Mouse (Mus musculus) ES-E14 (cell line): ENCODE measurements at regions not wholly inside any gene's neighbourhood (a gene's known extent, or its start where the extent isn't known, plus 50 kb on each side); places are given as distances from the start of the nearest gene placed in this dataset.

Source experiments
- CHD2 ChIP-seq: IDR thresholded peaks from 2 replicates; pipeline ENCODE4 v1.6.1; 2014; ENCODE audit warnings: mild to moderate bottlenecking, low read depth, low read length, inconsistent platforms
- HCFC1 ChIP-seq: IDR thresholded peaks from 2 replicates; pipeline ENCODE4 v1.6.1; 2012; ENCODE audit warnings: low read length, inconsistent platforms, borderline replicate concordance; ENCODE audit not compliant: insufficient read depth
- MAFK ChIP-seq: IDR thresholded peaks from 2 replicates; pipeline ENCODE4 v1.6.1; 2014; ENCODE audit warnings: mild to moderate bottlenecking, low read depth, low read length, inconsistent platforms; ENCODE audit not compliant: insufficient read depth
- ZC3H11A ChIP-seq: IDR thresholded peaks from 2 replicates; pipeline ENCODE4 v1.6.1; 2012; ENCODE audit warnings: low read depth, mild to moderate bottlenecking, inconsistent platforms, low read length, borderline replicate concordance
- ZNF384 ChIP-seq: IDR thresholded peaks from 2 replicates; pipeline ENCODE4 v1.6.1; 2012; ENCODE audit warnings: low read depth, low read length, inconsistent platforms

- TF ChIP-seq CHD2 (no peak), ZC3H11A (no peak), ZNF384 (no peak), MAFK (no peak), HCFC1 (no peak)
These were observed 122.8 kb downstream of the Cd83 start for GRCm38 (mm10) chr13:43907425-43907824.
